Mouse (Mus musculus): Measurements from ENCODE around the gene Ocln. TPM values are rescaled to one million over a fixed set of nuclear protein-coding genes. Genes with fewer than 3 reads are reported as not detected.

Gene Ocln
- 32.6 and 34.1 TPM in 2 replicates for polyA plus RNA-seq (2015; fragmentation: Nextera tagmentation; extraction: Ambion mirVana)

DNA sequence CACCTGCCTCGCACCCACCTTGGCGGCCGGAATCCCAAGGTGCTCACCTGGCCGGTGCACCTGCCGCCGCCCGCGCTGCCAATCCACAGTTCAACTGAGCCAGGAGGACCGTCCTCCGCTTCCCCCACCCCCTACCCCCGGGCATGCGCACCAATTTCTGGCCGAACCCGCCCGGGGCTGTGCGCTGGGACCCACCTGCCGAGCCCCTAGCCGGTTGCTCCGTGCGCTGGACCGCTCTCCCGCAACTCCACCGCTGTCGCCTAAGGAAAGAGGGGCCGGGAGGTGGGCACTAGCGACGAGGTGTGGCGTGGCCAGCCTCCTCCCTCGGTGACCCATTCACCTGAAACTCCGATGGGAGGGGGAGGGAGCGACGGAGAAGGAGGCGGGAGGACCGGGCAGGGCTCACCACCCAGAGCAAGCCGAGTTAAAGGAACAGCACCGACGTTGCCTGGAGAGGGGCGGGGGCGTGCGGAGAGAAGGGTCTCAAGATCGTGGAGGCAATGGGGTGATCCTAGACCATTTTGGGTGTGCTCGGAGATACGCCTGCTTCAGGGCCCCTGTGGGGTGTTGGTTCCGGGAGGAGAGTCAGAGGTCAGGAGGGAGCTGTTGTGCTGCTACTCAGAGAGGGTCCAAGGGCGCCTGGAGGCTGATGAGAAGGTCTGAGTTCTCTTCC, at the start of gene Ocln:
Gene Ocln (minus strand): TSS at position 350 of the 673 bp plus-strand sequence.
- Histone ChIP-seq H3K4me2 (peak within 1 kb of the TSS; percentile 92), H3K4me3 (peak within 1 kb of the TSS; percentile 69), H3K9me3 (no peaks in the 10 kb centered on the region), H3K9ac (peak within 1 kb of the TSS; percentile 68), H3K4me1 (0 out of 2 replicates have a peak, but pooled peaks cover 8% of the 10 kb centered on the region), H3K36me3 (no peaks in the 10 kb centered on the region), H3K27ac (peak within 1 kb of the TSS; percentile 85), H3K27me3 (peaks cover 42% of the 10 kb centered on the region)
- peak; percentile 82 for ATAC-seq (ENCODE audit: borderline replicate concordance, extremely low read depth, low FRiP score, low TSS enrichment)
- WGBS = under 1% methylated on average over 44 of the region's 45 CpGs

GRCm38 (mm10) chr13:100601034-100601433, 48.5 kb upstream of the Ocln start:
- H3K4me3 ChIP-seq = no peak overlapping the region
- H3K9ac ChIP-seq = no peak overlapping the region
- no peaks in the 10 kb centered on the region for H3K4me1 ChIP-seq
- H3K36me3 ChIP-seq = no peaks in the 10 kb centered on the region
- no peak for ATAC-seq (ENCODE audit: borderline replicate concordance, extremely low read depth, low FRiP score, low TSS enrichment)
- H3K27ac ChIP-seq = peak overlapping the region; percentile 33
- WGBS = 54% methylated on average over 8 of the region's 8 CpGs
- H3K9me3 ChIP-seq = no peaks in the 10 kb centered on the region
- H3K4me2 ChIP-seq = peak overlapping the region; percentile 14; the same call in 1 of the 2 replicates
- H3K27me3 ChIP-seq = no peaks in the 10 kb centered on the region

DNA sequence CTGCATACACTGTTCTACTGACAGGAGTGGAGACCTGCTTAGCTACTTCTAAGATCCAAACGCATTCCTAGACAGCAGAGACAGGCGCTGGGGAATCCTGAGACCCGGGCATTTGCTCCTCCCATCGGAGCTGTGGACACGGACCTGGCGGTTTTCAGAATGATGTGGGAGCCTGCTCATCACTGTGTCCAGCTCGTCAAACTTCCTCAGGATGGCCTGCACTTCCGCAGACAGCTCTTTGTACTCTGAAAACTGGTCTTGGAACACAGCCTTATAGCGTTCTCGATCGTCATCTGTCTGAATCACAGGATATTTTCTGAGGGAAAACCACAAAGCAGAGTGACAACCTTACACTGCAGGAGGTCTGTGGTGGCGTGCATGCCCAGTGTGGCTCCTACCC, 47.8 kb upstream of the Ocln start:
- no peak overlapping the region for H3K4me3 ChIP-seq

GRCm38 (mm10) chr13:100597284-100597683, 44.8 kb upstream of the Ocln start:
- H3K4me1 ChIP-seq = no peaks in the 10 kb centered on the region
- no peak overlapping the region for H3K4me2 ChIP-seq
- H3K27me3 ChIP-seq = no peaks in the 10 kb centered on the region
- H3K4me3 ChIP-seq = no peak overlapping the region
- no peaks in the 10 kb centered on the region for H3K36me3 ChIP-seq
- H3K9ac ChIP-seq = no peak overlapping the region
- ATAC-seq (ENCODE audit: borderline replicate concordance, extremely low read depth, low FRiP score, low TSS enrichment) = no peak
- H3K9me3 ChIP-seq = no peaks in the 10 kb centered on the region
- no peak overlapping the region for H3K27ac ChIP-seq
- 74% methylated on average over 9 of the region's 9 CpGs for WGBS

More for the DNA sequence above, 47.8 kb upstream of the Ocln start:
- Histone ChIP-seq H3K36me3 (no peaks in the 10 kb centered on the region), H3K27me3 (no peaks in the 10 kb centered on the region), H3K4me2 (peak overlapping the region; percentile 14; the same call in 1 of the 2 replicates), H3K9me3 (no peaks in the 10 kb centered on the region), H3K4me1 (no peaks in the 10 kb centered on the region), H3K9ac (no peak overlapping the region), H3K27ac (peak overlapping the region; percentile 33)
- 72% methylated on average over 12 of the region's 12 CpGs for WGBS
- no peak for ATAC-seq (ENCODE audit: borderline replicate concordance, extremely low read depth, low FRiP score, low TSS enrichment)

DNA sequence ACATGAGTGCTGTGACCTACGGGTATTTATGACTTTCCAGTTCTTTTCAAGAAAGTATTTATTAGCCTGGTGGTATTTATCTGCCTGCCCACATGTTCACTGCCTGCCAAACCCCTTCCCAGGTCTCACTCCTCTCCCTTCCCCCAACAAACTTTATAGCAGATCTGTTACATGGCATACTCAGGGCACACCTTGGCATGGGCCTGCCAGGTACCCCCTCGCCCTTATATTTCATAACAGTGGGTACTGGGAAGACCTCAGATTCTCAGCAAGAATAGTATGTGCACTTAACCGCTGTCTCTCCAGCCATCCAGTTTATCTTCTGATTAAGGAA, 43.0 kb upstream of the Ocln start:
- Histone ChIP-seq H3K9ac (no peak overlapping the region), H3K36me3 (no peaks in the 10 kb centered on the region), H3K4me2 (no peak overlapping the region), H3K4me1 (no peaks in the 10 kb centered on the region), H3K27me3 (no peaks in the 10 kb centered on the region), H3K27ac (no peak overlapping the region), H3K9me3 (no peaks in the 10 kb centered on the region), H3K4me3 (no peak overlapping the region)
- ATAC-seq (ENCODE audit: borderline replicate concordance, extremely low read depth, low FRiP score, low TSS enrichment) = no peak
- WGBS = 78% methylated on average over 3 of the region's 3 CpGs

- Histone ChIP-seq H3K9me3 (no peaks in the 10 kb centered on the region), H3K4me3 (no peak overlapping the region), H3K36me3 (no peaks in the 10 kb centered on the region), H3K27me3 (no peaks in the 10 kb centered on the region), H3K9ac (no peak overlapping the region), H3K27ac (no peak overlapping the region), H3K4me1 (no peaks in the 10 kb centered on the region), H3K4me2 (no peak overlapping the region)
- no peak for ATAC-seq (ENCODE audit: borderline replicate concordance, extremely low read depth, low FRiP score, low TSS enrichment)
- 68% methylated on average over 5 of the region's 5 CpGs for WGBS
These were observed 42.5 kb upstream of the Ocln start for GRCm38 (mm10) chr13:100594838-100595551.

- ATAC-seq (ENCODE audit: borderline replicate concordance, extremely low read depth, low FRiP score, low TSS enrichment) = no peak
- no peak overlapping the region; the same call in 1 of the 2 replicates for H3K4me2 ChIP-seq
These were observed 41.7 kb upstream of the Ocln start for GRCm38 (mm10) chr13:100594041-100594792.

GRCm38 (mm10) chr13:100588646-100589045, 36.1 kb upstream of the Ocln start:
- Histone ChIP-seq H3K27me3 (no peaks in the 10 kb centered on the region), H3K4me3 (no peak overlapping the region), H3K9me3 (no peaks in the 10 kb centered on the region), H3K9ac (no peak overlapping the region), H3K4me2 (peak overlapping the region; percentile 19; the same call in 1 of the 2 replicates), H3K27ac (no peak overlapping the region), H3K4me1 (no peaks in the 10 kb centered on the region), H3K36me3 (no peaks in the 10 kb centered on the region)
- ATAC-seq (ENCODE audit: borderline replicate concordance, extremely low read depth, low FRiP score, low TSS enrichment) = no peak
- WGBS = 85% methylated on average over 12 of the region's 12 CpGs

More at GRCm38 (mm10) chr13:100594041-100594792, 41.7 kb upstream of the Ocln start:
- 55% methylated on average over 12 of the region's 17 CpGs for WGBS
- H3K27me3 ChIP-seq = no peaks in the 10 kb centered on the region
- H3K4me3 ChIP-seq = no peak overlapping the region
- H3K9me3 ChIP-seq = no peaks in the 10 kb centered on the region
- no peaks in the 10 kb centered on the region for H3K36me3 ChIP-seq
- no peak overlapping the region for H3K27ac ChIP-seq
- no peak overlapping the region for H3K9ac ChIP-seq
- H3K4me1 ChIP-seq = no peaks in the 10 kb centered on the region

DNA sequence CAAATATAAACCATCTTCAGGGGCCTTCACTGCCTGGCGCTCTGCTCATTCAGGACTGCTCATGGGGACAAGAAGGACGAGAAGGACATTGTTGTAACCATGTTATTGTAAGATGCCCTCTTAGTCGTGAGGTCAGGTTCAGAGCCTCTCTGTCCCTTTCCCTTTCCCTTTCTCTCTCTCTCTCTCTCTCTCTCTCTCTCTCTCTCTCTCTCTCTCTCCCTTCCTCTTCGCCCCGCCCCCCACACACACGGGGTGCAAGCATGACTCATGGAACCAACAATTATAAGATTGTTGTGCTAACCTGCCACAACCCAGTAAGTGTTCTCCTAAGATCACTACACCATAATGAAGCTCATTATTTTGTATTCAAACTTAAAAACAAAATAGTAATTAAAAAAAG, 29.6 kb upstream of the Ocln start:
- Histone ChIP-seq H3K4me2 (no peak overlapping the region), H3K4me1 (no peaks in the 10 kb centered on the region), H3K27me3 (no peaks in the 10 kb centered on the region), H3K9me3 (no peaks in the 10 kb centered on the region), H3K27ac (no peak overlapping the region), H3K4me3 (no peak overlapping the region), H3K36me3 (no peaks in the 10 kb centered on the region), H3K9ac (no peak overlapping the region)
- WGBS = 23% methylated on average over 6 of the region's 6 CpGs
- ATAC-seq (ENCODE audit: borderline replicate concordance, extremely low read depth, low FRiP score, low TSS enrichment) = no peak

DNA sequence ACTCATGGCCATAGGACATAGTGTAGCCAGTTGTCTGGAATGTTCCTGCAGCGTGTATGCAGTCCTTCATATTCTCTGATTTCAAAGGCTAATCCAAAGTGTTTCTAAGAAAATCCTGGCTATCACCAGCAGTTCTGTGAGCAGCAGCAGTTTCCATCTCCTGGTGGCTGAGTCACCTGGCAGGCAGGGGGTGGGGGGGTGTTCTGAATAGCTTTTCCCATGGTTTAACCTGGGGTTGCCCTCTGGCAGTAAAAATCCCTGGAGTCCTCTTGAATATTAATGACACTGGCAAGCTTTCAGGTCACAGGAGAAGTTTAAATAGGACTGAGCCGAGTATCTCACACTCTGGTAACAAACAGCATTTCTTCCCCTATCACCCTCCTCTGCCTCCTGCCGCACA, 29.2 kb upstream of the Ocln start:
- 15% methylated on average over 3 of the region's 3 CpGs for WGBS
- no peaks in the 10 kb centered on the region for H3K4me1 ChIP-seq
- H3K4me3 ChIP-seq = no peak overlapping the region
- no peak overlapping the region for H3K4me2 ChIP-seq
- no peaks in the 10 kb centered on the region for H3K9me3 ChIP-seq
- H3K36me3 ChIP-seq = no peaks in the 10 kb centered on the region
- no peaks in the 10 kb centered on the region for H3K27me3 ChIP-seq
- no peak for ATAC-seq (ENCODE audit: borderline replicate concordance, extremely low read depth, low FRiP score, low TSS enrichment)
- H3K9ac ChIP-seq = no peak overlapping the region
- no peak overlapping the region for H3K27ac ChIP-seq

DNA sequence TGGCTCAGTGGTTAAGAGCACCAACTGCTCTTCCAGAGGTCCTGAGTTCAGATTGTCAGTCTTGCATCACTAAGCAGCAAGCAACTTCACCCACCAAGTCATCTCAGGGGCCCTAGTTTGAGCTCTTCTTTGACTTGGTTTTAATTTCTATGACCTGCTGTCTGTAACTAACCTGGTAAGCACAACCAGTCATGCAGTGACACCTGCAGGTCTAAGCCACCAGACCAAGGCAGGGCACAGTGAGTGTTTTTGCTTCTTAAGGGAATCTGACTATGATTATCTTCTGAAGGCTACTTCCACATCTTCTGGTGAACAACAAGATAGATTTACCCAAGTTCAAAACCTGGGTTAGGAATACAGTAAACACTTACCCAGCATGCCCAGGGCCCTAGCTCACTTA, 27.4 kb upstream of the Ocln start:
- Histone ChIP-seq H3K4me2 (no peak overlapping the region), H3K9me3 (no peaks in the 10 kb centered on the region), H3K4me3 (no peak overlapping the region), H3K27me3 (no peaks in the 10 kb centered on the region), H3K9ac (no peak overlapping the region), H3K27ac (no peak overlapping the region), H3K4me1 (no peaks in the 10 kb centered on the region), H3K36me3 (no peaks in the 10 kb centered on the region)
- no peak for ATAC-seq (ENCODE audit: borderline replicate concordance, extremely low read depth, low FRiP score, low TSS enrichment)

DNA sequence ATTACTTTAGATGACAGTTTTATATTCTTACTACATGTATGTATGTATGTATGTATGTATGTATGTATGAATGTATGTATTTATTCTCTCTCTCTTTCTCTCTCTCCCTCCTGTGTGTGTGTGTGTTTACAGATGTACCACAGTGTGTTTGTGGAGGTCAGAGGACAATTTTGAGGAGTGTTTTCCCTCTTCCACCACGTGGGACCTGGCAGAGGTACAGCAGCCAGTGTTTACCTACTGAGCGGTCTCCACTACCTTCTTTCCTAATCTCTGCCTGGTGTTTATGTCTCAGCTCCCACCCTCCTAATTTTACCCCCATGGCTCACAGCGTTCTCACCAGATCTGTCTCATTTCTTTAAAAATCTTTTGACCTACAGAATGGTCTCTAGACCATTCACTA, 26.7 kb upstream of the Ocln start:
- H3K4me2 ChIP-seq = no peak overlapping the region
- WGBS = 29% methylated on average over 3 of the region's 3 CpGs
- H3K27ac ChIP-seq = no peak overlapping the region
- H3K36me3 ChIP-seq = no peaks in the 10 kb centered on the region
- H3K9me3 ChIP-seq = no peaks in the 10 kb centered on the region
- H3K4me1 ChIP-seq = no peaks in the 10 kb centered on the region
- no peak for ATAC-seq (ENCODE audit: borderline replicate concordance, extremely low read depth, low FRiP score, low TSS enrichment)
- no peak overlapping the region for H3K4me3 ChIP-seq
- no peak overlapping the region for H3K9ac ChIP-seq
- no peaks in the 10 kb centered on the region for H3K27me3 ChIP-seq

Data from lung, embryonic 15.5 days (tissue).